Mouse (Mus musculus): ENCODE data around the gene Akap6.
"Not testable (repeated sequence)": the region's sequence is repeated elsewhere in the genome, so short reads cannot be mapped to it uniquely, and the experiment has no call there.

DNA sequence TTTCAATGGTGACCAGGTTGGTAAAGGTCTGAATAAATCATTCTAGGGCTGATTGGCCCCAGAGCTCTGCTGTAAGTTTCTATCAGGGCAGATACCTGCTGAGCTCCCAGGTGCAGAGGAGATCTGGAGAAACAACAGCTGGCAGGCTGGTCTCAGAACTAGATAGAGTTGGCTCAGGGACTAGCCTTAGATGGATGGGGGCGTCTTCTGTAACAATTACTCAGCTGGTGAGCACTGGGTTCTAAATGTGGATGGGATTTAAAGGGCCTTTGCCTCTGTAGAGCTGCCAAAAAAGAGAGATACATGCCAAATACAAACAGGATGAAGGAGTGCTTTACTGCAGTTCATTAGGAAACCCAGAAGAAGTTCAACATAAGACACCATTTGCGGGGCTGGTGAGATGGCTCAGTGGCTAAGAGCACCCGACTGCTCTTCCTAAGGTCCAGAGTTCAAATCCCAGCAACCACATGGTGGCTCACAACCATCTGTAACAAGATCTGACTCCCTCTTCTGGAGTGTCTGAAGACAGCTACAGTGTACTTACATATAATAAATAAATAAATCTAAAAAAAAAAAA, 24.9 kb downstream of the Akap6 start:
- not testable (repeated sequence) for TF ChIP-seq CTCF, EP300 (IDR thresholded peaks at IDR 0.05; ENCODE audit: low read depth)
